Mouse (Mus musculus) intestine, embryonic 14.5 days (tissue): Measurements from ENCODE around the gene Oaz1. TPM values are rescaled to one million over a fixed set of nuclear protein-coding genes. Genes with fewer than 3 reads are reported as not detected.
"Not testable (repeated sequence)": the region's sequence is repeated elsewhere in the genome, so short reads cannot be mapped to it uniquely, and the experiment has no call there.

Experiments
- ATAC-seq: fragments of 200-750 bp; cut with Nextera tagmentation; replicated peaks from 2 replicates; pipeline ENCODE4 v1.8.0; 2017; ENCODE audit warnings: low read depth, moderate number of reproducible peaks, moderate TSS enrichment, moderate library complexity; ENCODE audit not compliant: low FRiP score, low TSS enrichment
- DNase-seq: peaks from one replicate; pipeline ENCODE4 v3.0.0-alpha.2; 2018; ENCODE audit warnings: low spot score
- H3K27ac ChIP-seq: fragments of 300-500 bp; sonication (generic); 2 replicates; pipeline ENCODE4 v1.5.1; 2014; ENCODE audit warnings: low read depth, mild to moderate bottlenecking, control low read depth
- H3K27me3 ChIP-seq: fragments of 300-500 bp; sonication (generic); replicated peaks from 2 replicates; pipeline ENCODE4 v1.6.1; 2014; ENCODE audit warnings: low read length, control low read depth; ENCODE audit not compliant: control insufficient read depth, insufficient read depth
- H3K36me3 ChIP-seq: fragments of 300-500 bp; sonication (generic); 2 replicates; pipeline ENCODE4 v1.6.1; 2014; ENCODE audit warnings: low read length, control low read depth; ENCODE audit not compliant: control insufficient read depth, insufficient read depth
- H3K4me1 ChIP-seq: fragments of 300-500 bp; sonication (generic); replicated peaks from 2 replicates; pipeline ENCODE4 v1.6.1; 2014; ENCODE audit warnings: low read length, control low read depth, mixed read lengths; ENCODE audit not compliant: control insufficient read depth, insufficient read depth
- H3K4me2 ChIP-seq: fragments of 300-500 bp; sonication (generic); 2 replicates; pipeline ENCODE4 v1.6.1; 2014; ENCODE audit warnings: low read length
- H3K4me3 ChIP-seq: fragments of 300-500 bp; sonication (generic); 2 replicates; pipeline ENCODE4 v1.5.1; 2014; ENCODE audit warnings: low read depth, low read length, control low read depth, mixed read lengths
- H3K9ac ChIP-seq: fragments of 300-500 bp; sonication (generic); 2 replicates; pipeline ENCODE4 v1.6.1; 2014; ENCODE audit warnings: mild to moderate bottlenecking, low read length
- H3K9me3 ChIP-seq: fragments of 300-500 bp; sonication (generic); 2 replicates; pipeline ENCODE4 v1.6.1; 2016; ENCODE audit warnings: low read length, control low read depth; ENCODE audit not compliant: control insufficient read depth
- WGBS: fragments of 180-500 bp; shearing (Covaris S2); extraction: QIAGEN DNeasy Blood & Tissue Kit; methylation state at CpG from one replicate; pipeline ENCODE4 v1.1.7; 2014; 5-methylcytosine and 5-hydroxymethylcytosine counted together
- polyA plus RNA-seq: library from polyadenylated mRNA; unstranded; fragments of >200 nt; fragmentation: Nextera tagmentation; extraction: Ambion mirVana; gene quantifications from 2 replicates; pipeline ENCODE4 v1.2.1, GENCODE M21; 2014

The Oaz1 gene
- polyA plus RNA-seq, 1 experiment from 2014 or later = 1,692 TPM

DNA sequence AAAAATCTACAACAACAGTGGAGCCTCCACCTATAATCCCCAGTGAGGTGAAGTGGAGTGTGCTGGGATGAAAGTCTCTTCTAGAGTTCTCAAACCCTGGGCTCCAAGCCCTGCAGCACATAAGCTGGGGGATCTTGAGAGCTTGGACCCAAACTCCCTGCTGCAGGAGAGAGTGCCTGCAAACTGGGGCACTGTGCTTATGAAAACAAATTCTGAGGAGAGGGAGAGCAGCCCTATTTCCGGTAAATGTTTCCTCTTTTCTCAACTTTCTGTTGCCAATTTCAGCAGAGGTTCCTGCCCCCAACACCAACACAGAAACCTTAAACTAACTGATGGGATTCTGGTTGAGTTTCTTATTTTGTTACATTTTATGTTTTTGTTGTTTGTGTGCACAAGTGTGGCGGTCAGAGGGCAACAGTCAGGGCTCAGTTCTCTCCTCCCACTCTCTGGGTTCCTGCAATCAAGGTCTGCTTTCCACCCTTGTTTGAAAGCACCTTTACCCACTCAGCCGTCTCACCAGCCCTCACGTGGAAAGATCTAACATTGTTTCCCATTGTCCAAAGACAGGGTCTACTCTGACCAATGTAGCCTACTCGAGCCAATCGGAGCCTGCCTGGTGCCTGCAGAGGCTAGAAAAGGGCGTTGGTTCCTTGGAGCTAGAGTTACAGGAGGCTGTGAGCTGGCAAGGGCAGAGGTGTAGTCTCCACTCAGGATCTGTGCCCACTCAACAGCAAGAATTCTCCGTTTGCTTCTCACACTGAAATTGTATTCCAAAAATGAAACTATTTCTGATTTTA is 2.4 kb upstream of the Oaz1 start:
- Histone ChIP-seq H3K9ac (no peak overlapping the region), H3K27ac (no peak overlapping the region), H3K27me3 (no peaks in the 10 kb centered on the region), H3K9me3 (no peaks in the 10 kb centered on the region), H3K4me3 (no peak overlapping the region), H3K4me1 (peaks cover 5% of the 10 kb centered on the region; the same call in 1 of the 2 replicates), H3K36me3 (peaks cover 4% of the 10 kb centered on the region; the same call in 1 of the 2 replicates), H3K4me2 (no peak overlapping the region)
- ATAC-seq (no peak), DNase-seq (no peak)
- 71% methylated on average over 8 of the region's 8 CpGs for WGBS

DNA sequence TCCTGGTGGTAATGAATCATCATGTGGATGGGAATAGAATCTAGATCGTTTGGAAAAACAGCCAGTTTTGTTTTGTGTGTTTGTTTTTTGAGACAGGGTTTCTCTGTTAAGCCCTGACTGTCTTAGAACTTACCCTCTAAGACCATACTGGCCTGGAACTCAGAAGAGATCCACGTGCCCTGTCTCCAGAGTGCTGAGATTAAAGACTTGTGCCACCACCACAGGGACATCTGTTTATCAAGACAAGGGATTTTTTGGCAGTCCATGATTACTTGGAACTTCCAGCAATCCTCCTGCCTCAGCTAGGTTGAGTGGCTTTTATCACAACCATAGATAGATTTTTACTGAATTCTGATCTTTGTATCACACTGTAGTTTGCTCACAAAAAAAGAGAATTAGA is 1.6 kb upstream of the Oaz1 start:
- Histone ChIP-seq H3K9me3 (no peaks in the 10 kb centered on the region), H3K27me3 (no peaks in the 10 kb centered on the region), H3K36me3 (peaks cover 12% of the 10 kb centered on the region), H3K27ac (no peak overlapping the region), H3K9ac (no peak overlapping the region), H3K4me3 (no peak overlapping the region), H3K4me2 (no peak overlapping the region), H3K4me1 (peaks cover 5% of the 10 kb centered on the region; the same call in 1 of the 2 replicates)
- WGBS = 83% methylated on average over 2 of the region's 2 CpGs
- ATAC-seq = no peak
- DNase-seq = no peak

DNA sequence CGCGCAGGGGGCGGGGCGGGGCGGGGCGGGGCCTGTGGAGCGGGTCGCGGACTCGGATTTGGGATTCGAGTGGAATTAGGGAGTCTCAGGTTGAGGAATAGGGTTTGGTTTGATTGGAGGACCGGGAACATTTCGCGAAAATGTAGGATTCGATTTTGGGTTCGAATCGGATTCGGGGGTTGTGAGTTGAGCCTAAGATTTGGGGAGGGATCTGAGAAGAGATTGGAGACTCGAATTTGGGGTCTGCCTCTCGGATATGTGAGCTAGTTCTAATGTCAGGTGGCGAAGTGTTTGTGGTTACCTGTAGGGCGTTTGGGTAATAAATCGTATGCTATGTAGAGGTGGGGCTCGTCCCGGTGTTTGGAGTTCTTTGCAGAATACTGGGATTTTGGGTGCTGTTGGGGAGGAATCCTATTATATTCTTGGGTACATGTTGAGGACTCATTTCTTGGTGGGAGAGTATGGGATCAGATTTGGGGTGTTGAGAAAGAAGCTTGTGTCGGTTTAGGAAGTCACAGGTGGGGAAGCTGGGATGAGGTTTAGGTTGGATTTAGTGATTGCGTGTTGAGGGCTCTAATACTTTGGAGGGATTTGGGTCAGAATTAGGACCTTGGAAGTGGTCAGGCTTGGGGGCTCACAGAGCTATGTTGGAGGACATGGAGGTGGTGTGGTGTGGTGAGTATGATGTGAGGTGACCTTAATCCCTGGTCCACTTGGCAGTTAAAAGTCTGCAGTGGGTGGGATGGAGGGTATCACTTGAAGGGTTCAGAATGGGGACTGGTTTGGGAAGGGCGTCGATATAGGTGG is 810 bp downstream of the Oaz1 start:
- ATAC-seq (no peak), DNase-seq (no peak)
- Histone ChIP-seq H3K9me3 (no peaks in the 10 kb centered on the region), H3K27ac (peak overlapping the region; percentile 85; the same call in 1 of the 2 replicates), H3K4me3 (peak overlapping the region; percentile 85), H3K9ac (peak overlapping the region; percentile 84), H3K36me3 (peaks cover 14% of the 10 kb centered on the region), H3K4me2 (peak overlapping the region; percentile 99), H3K4me1 (peaks cover 15% of the 10 kb centered on the region; the same call in 1 of the 2 replicates), H3K27me3 (no peaks in the 10 kb centered on the region)
- WGBS = 6% methylated on average over 29 of the region's 29 CpGs

DNA sequence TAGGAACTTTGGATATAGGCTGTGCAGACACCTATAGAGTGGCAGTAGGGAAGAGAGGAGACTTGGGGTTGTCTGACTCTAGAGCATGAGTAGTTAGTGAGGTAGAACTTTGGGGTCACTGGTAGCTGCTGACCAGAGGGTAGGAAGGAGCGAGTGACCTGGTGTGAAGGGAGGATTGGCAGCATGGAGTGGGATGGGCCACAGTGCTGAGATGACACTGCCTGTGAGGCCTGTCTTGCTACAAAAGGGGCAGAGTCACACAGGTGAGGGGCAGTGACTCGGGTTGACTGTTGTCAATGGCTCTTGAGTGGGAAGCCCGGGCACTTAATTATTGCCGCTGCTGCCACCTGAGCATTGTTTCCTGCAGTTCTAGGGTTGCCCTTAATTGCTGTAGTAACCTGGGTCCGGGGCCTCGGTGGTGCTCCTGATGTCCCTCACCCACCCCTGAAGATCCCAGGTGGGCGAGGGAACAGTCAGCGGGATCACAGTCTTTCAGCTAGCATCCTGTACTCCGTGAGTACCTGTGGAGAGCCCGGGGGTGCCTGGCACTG is 1.5 kb downstream of the Oaz1 start:
- DNase-seq (no peak), ATAC-seq (no peak)
- 77% methylated on average over 10 of the region's 10 CpGs for WGBS
- Histone ChIP-seq H3K36me3 (peaks cover 14% of the 10 kb centered on the region), H3K9ac (peak overlapping the region; percentile 84), H3K27me3 (0 out of 2 replicates have a peak, but pooled peaks cover 1% of the 10 kb centered on the region), H3K4me1 (peaks cover 15% of the 10 kb centered on the region; the same call in 1 of the 2 replicates), H3K9me3 (no peaks in the 10 kb centered on the region), H3K27ac (no peak overlapping the region), H3K4me2 (peak overlapping the region; percentile 99), H3K4me3 (peak overlapping the region; percentile 85)

DNA sequence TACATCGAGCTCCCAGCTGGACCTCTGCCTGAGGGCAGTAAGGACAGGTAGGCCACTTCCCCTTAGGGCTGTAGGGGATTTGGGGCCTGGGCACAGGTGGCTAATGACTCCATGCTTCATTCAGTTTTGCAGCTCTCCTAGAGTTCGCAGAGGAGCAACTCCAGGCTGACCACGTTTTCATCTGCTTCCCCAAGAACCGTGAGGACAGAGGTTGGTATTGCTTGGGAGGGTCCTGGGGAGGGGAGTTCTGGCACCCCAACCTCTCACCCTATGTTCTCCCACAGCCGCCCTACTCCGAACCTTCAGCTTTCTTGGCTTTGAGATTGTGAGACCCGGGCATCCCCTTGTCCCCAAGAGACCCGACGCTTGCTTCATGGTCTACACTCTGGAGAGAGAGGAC is 2.1 kb downstream of the Oaz1 start:
- H3K4me3 ChIP-seq, ATAC-seq, H3K9me3 ChIP-seq, H3K27ac ChIP-seq, H3K27me3 ChIP-seq, DNase-seq, H3K9ac ChIP-seq: not testable (repeated sequence)
- Histone ChIP-seq H3K36me3 (peaks cover 14% of the 10 kb centered on the region), H3K4me2 (peak overlapping the region; percentile 99), H3K4me1 (peaks cover 15% of the 10 kb centered on the region; the same call in 1 of the 2 replicates)
- 89% methylated on average over 9 of the region's 9 CpGs for WGBS

DNA sequence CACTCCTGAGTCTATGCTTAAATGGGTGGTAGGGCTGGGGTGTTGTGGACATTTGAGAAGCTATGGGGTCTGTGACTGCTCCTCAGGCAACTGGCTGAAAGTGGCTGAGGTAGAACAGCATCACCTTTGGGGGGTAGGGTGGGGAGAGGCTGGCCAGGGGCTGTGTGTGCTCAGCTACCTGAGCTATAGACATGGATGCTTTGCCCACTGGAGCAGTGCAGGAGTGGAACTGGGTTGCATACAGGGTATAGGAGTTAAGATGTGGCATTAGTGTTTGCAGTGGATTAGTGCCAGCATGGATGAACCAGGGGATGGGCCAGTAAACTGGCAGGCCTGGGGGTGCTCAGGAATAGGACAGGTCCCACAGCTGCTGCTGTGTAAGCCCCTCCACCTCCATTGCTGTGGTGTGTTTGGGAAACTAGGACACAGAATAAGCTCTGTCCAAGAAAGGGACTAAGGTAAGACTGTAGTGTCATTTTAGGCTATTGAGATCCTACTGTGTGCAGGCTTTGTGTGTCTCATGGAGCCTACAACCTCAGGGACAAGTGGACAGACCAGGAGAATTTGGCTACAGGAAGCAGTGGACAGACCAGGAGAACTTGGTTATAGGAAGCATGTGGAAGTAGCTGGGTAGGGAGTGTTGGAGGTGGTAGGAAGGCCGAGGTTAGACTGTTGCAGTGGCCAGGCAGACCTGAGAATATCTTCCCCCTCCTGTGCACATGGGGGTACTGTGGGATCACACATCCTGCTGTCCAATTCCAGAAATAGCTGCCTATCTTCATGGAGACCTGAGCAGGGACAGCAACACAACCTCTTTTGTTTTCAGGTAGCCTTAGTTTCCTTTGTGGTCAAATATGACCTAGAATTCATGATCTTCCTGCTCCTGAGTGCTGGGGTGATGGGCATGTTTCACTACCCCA is 3.2 kb downstream of the Oaz1 start:
- Histone ChIP-seq H3K9ac (no peak overlapping the region), H3K36me3 (peaks cover 14% of the 10 kb centered on the region), H3K4me1 (peaks cover 15% of the 10 kb centered on the region; the same call in 1 of the 2 replicates), H3K4me2 (no peak overlapping the region), H3K27me3 (peaks cover 17% of the 10 kb centered on the region), H3K27ac (no peak overlapping the region), H3K4me3 (no peak overlapping the region), H3K9me3 (no peaks in the 10 kb centered on the region)
- no peak for DNase-seq
- 74% methylated on average over 1 of the region's 1 CpGs for WGBS
- ATAC-seq = no peak

DNA sequence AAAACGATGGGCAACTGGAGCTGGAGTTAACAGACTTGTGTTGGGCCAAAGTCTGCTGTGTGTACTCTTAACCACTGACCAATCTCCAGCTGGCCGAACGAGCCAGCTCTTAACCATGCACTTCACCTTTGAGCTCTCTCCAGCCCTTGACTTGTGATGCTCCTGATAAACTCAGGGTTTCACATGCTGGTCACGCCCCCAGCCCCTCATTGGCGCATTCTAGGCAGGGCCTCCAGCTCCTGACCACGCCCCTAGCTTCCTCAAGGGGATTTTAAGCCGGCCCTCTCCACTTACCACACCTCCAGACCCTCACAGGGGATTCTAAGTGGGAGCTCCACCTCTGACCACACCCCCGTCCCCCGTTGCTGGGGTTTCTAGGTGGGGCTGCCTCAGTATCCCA is 4.7 kb downstream of the Oaz1 start:
- DNase-seq = peak; percentile 67
- ATAC-seq = no peak
- no peak overlapping the region for H3K27ac ChIP-seq
- H3K4me1 ChIP-seq = peaks cover 15% of the 10 kb centered on the region; the same call in 1 of the 2 replicates
- peak overlapping the region; percentile 20; the same call in 1 of the 2 replicates for H3K4me2 ChIP-seq
- WGBS = 2% methylated on average over 9 of the region's 9 CpGs
- no peak overlapping the region for H3K9ac ChIP-seq
- peaks cover 32% of the 10 kb centered on the region for H3K27me3 ChIP-seq
- H3K36me3 ChIP-seq = peaks cover 14% of the 10 kb centered on the region
- H3K9me3 ChIP-seq = no peaks in the 10 kb centered on the region
- H3K4me3 ChIP-seq = no peak overlapping the region

DNA sequence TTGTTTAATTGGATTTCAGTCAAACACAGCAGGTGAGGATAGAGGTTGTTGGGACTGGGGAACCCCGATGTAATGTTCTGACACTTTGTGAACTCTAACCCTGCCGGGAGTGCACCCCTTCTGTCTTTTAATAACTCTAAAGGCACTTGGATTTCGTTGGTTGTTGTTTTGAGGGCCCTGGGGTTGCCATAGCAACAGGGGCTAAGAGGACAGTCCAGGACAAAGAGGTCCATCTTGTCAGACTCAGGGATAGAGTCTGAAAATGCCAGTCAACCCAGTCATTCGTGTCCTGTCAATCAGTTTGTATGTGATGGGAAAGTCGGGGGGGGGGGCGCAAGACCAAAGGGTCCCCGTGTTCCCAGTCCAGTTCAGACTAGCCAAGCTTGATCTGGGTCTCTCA is 6.4 kb downstream of the Oaz1 start:
- 78% methylated on average over 7 of the region's 7 CpGs for WGBS
- H3K36me3 ChIP-seq = peaks cover 14% of the 10 kb centered on the region

More for the DNA sequence above, 6.4 kb downstream of the Oaz1 start:
- no peak overlapping the region for H3K4me3 ChIP-seq
- DNase-seq (no peak), ATAC-seq (no peak)
- H3K9ac ChIP-seq = no peak overlapping the region
- H3K9me3 ChIP-seq = no peaks in the 10 kb centered on the region
- peaks cover 43% of the 10 kb centered on the region for H3K27me3 ChIP-seq
- no peak overlapping the region for H3K4me2 ChIP-seq
- no peak overlapping the region for H3K27ac ChIP-seq
- peaks cover 13% of the 10 kb centered on the region; the same call in 1 of the 2 replicates for H3K4me1 ChIP-seq
